Mouse (Mus musculus): ENCODE results near the gene Plpp3.

Plpp3 gene

DNA sequence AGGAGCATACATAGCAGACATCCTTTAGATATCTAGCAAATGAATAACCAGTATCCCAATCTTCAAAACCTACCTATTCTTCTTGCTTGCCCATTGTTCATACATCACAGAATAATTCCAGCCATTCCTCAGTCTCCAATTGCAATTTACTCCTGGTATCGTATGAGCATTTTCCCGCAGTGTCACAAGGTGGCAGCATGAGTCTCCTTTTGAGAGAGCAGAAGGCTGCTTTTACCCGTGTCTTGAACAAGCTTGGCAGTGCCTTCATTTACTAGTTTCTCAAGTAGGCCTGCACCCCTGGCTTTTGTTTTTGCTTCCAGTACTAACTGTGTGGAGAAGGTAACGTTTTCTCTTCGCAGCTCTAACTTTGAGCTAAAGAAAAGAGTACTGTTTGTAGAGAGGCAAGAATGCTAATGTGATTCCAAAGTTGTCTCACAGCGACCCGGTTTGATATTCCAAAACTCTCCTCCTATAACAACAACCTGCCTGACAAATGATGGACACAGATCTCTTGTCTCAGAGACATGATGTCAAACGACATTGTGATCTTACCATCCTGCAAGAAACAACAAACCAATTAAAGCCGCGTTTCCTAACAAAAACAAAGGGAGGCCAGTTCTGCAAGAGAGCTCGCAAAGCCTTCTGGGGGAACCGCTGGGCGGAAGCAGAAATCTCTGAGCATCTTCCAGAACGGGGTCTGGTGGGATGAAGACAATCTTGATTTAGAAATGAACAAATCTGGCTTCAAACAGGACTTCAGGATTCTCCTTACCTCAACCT, 5.0 kb upstream of the Plpp3 start:
- TF ChIP-seq POU5F1 (IDR thresholded peaks at IDR 0.05; ENCODE audit: borderline replicate concordance, low read length) (no peak), CTCF (conservative IDR thresholded peaks at IDR 0.05; ENCODE audit: low read length) (peak; percentile 86), NANOG (IDR thresholded peaks at IDR 0.05; ENCODE audit: borderline replicate concordance, low read length) (no peak)
- H3K27me3 ChIP-seq (ENCODE audit: insufficient read depth, low read length) = 0 out of 2 replicates have a peak, but pooled peaks cover 4% of the 10 kb centered on the region
- H3K4me3 ChIP-seq (replicated peaks; ENCODE audit: low read length) = no peak overlapping the region
- H3K36me3 ChIP-seq (ENCODE audit: insufficient read depth, low read length) = no peaks in the 10 kb centered on the region
- peaks cover 21% of the 10 kb centered on the region for H3K4me1 ChIP-seq (replicated peaks; ENCODE audit: low read depth, low read length)
- no peaks in the 10 kb centered on the region for H3K9me3 ChIP-seq (ENCODE audit: low read length)

GRCm38 (mm10) chr4:105153227-105153626, 3.9 kb upstream of the Plpp3 start:
- H3K4me1 ChIP-seq (replicated peaks; ENCODE audit: low read depth, low read length) = peaks cover 21% of the 10 kb centered on the region
- 0 out of 2 replicates have a peak, but pooled peaks cover 4% of the 10 kb centered on the region for H3K27me3 ChIP-seq (ENCODE audit: insufficient read depth, low read length)
- no peaks in the 10 kb centered on the region for H3K9me3 ChIP-seq (ENCODE audit: low read length)
- H3K4me3 ChIP-seq (replicated peaks; ENCODE audit: low read length) = no peak overlapping the region
- H3K36me3 ChIP-seq (ENCODE audit: insufficient read depth, low read length) = no peaks in the 10 kb centered on the region
- TF ChIP-seq CTCF (conservative IDR thresholded peaks at IDR 0.05; ENCODE audit: low read length) = no peak
- TF ChIP-seq NANOG (IDR thresholded peaks at IDR 0.05; ENCODE audit: borderline replicate concordance, low read length) = no peak
- TF ChIP-seq POU5F1 (IDR thresholded peaks at IDR 0.05; ENCODE audit: borderline replicate concordance, low read length) = no peak

DNA sequence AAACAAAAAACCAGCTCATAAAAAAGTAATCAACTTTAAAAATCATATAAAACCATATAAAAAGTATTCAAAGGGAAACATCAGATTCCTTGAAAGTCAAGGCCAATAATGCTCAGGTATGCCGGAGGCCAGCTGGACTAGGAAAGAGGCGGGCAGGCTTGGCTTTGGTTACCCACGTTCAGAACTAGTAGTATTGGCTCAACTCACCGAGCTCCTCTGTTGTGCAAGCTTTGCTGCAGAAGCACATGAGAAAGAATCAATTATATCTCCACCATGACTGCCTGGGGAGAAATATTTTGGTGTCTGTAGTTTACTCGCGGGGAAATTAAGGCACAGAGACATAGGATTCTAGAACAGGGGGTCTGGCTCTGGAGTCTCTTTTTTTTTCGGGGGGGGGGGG, 866 bp upstream of the Plpp3 start:
- H3K4me3 ChIP-seq (replicated peaks; ENCODE audit: low read length) = no peak overlapping the region
- 0 out of 2 replicates have a peak, but pooled peaks cover 9% of the 10 kb centered on the region for H3K27me3 ChIP-seq (ENCODE audit: insufficient read depth, low read length)
- peaks cover 43% of the 10 kb centered on the region for H3K4me1 ChIP-seq (replicated peaks; ENCODE audit: low read depth, low read length)
- TF ChIP-seq NANOG (IDR thresholded peaks at IDR 0.05; ENCODE audit: borderline replicate concordance, low read length) (no peak), POU5F1 (IDR thresholded peaks at IDR 0.05; ENCODE audit: borderline replicate concordance, low read length) (no peak), CTCF (conservative IDR thresholded peaks at IDR 0.05; ENCODE audit: low read length) (no peak)
- 0 out of 2 replicates have a peak, but pooled peaks cover 4% of the 10 kb centered on the region for H3K36me3 ChIP-seq (ENCODE audit: insufficient read depth, low read length)
- H3K9me3 ChIP-seq (ENCODE audit: low read length) = no peaks in the 10 kb centered on the region

DNA sequence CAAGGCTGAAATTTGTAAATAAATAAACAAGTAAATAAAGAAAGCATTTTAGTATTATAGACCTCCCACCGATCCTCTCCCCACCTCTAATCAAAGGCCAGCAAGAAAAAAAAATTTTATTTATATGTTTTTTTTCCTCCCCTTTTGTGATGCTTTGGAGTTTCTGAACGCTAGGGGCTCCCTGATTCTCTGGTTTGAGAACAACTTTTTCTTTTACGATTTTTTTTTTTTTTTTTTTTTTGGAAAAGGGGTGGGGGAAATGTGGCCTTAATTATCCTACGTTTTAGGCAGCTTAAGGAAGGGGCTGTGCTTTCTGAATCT, 232 bp upstream of the Plpp3 start:
- 0 out of 2 replicates have a peak, but pooled peaks cover 4% of the 10 kb centered on the region for H3K36me3 ChIP-seq (ENCODE audit: insufficient read depth, low read length)
- TF ChIP-seq NANOG (IDR thresholded peaks at IDR 0.05; ENCODE audit: borderline replicate concordance, low read length) = no peak
- peak; percentile 12; the same call in 1 of the 2 replicates for TF ChIP-seq CTCF (conservative IDR thresholded peaks at IDR 0.05; ENCODE audit: low read length)
- 0 out of 2 replicates have a peak, but pooled peaks cover 9% of the 10 kb centered on the region for H3K27me3 ChIP-seq (ENCODE audit: insufficient read depth, low read length)
- peaks cover 49% of the 10 kb centered on the region for H3K4me1 ChIP-seq (replicated peaks; ENCODE audit: low read depth, low read length)
- no peaks in the 10 kb centered on the region for H3K9me3 ChIP-seq (ENCODE audit: low read length)
- H3K4me3 ChIP-seq (replicated peaks; ENCODE audit: low read length) = peak overlapping the region; percentile 89

DNA sequence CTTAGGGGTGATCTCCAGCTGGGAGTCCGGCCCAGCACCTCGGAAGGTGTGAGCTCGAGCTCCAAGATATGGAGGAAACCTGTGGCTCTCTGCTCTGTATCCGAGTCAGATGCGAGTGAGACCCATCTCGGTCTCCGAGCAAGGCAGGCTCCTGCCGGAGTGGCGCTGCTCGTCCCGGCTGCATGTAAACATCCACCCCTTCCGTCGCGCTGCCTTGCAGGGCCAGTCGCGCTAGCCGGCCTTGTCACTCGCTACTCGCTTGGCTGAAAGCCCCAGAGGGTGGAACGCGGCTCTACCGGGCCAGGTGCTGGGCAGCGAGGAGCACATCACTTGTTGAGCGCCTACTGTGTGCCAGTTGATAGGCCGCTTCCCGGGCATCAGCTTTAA, 1.0 kb downstream of the Plpp3 start:
- TF ChIP-seq POU5F1 (IDR thresholded peaks at IDR 0.05; ENCODE audit: borderline replicate concordance, low read length) = no peak
- TF ChIP-seq NANOG (IDR thresholded peaks at IDR 0.05; ENCODE audit: borderline replicate concordance, low read length) = no peak
- TF ChIP-seq CTCF (conservative IDR thresholded peaks at IDR 0.05; ENCODE audit: low read length) = no peak

GRCm38 (mm10) chr4:105158651-105159530, 1.7 kb downstream of the Plpp3 start:
- peak overlapping the region; percentile 89 for H3K4me3 ChIP-seq (replicated peaks; ENCODE audit: low read length)
- 0 out of 2 replicates have a peak, but pooled peaks cover 9% of the 10 kb centered on the region for H3K27me3 ChIP-seq (ENCODE audit: insufficient read depth, low read length)
- H3K4me1 ChIP-seq (replicated peaks; ENCODE audit: low read depth, low read length) = peaks cover 60% of the 10 kb centered on the region
- H3K36me3 ChIP-seq (ENCODE audit: insufficient read depth, low read length) = 0 out of 2 replicates have a peak, but pooled peaks cover 4% of the 10 kb centered on the region
- TF ChIP-seq CTCF (conservative IDR thresholded peaks at IDR 0.05; ENCODE audit: low read length) (no peak), NANOG (IDR thresholded peaks at IDR 0.05; ENCODE audit: borderline replicate concordance, low read length) (no peak; the same call in 1 of the 2 replicates), POU5F1 (IDR thresholded peaks at IDR 0.05; ENCODE audit: borderline replicate concordance, low read length) (peak; percentile 49; the same call in 1 of the 2 replicates)
- H3K9me3 ChIP-seq (ENCODE audit: low read length) = no peaks in the 10 kb centered on the region

More for the DNA sequence above, 1.0 kb downstream of the Plpp3 start:
- Histone ChIP-seq H3K4me3 (replicated peaks; ENCODE audit: low read length) (peak overlapping the region; percentile 89), H3K4me1 (replicated peaks; ENCODE audit: low read depth, low read length) (peaks cover 53% of the 10 kb centered on the region), H3K27me3 (ENCODE audit: insufficient read depth, low read length) (0 out of 2 replicates have a peak, but pooled peaks cover 9% of the 10 kb centered on the region), H3K36me3 (ENCODE audit: insufficient read depth, low read length) (0 out of 2 replicates have a peak, but pooled peaks cover 4% of the 10 kb centered on the region), H3K9me3 (ENCODE audit: low read length) (no peaks in the 10 kb centered on the region)

DNA sequence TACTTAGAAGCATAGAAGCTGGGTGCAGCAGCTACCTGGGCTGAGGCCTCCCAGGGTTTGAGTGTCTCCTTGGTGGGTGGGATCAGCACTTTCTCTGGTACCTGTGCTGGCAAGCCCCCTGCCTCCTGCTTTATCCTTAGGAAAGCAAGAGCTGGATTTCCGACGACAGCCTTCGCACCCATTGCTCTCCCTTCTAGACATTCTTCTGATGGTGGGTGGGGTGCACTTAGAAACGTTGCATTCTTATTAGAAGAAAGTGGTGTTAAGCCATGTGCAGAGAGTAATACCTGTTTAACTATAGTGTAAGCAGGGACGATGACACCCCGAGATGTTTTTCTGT, 2.4 kb downstream of the Plpp3 start:
- Histone ChIP-seq H3K9me3 (ENCODE audit: low read length) (no peaks in the 10 kb centered on the region), H3K4me3 (replicated peaks; ENCODE audit: low read length) (peak overlapping the region; percentile 6; the same call in 1 of the 2 replicates), H3K4me1 (replicated peaks; ENCODE audit: low read depth, low read length) (peaks cover 63% of the 10 kb centered on the region), H3K27me3 (ENCODE audit: insufficient read depth, low read length) (0 out of 2 replicates have a peak, but pooled peaks cover 9% of the 10 kb centered on the region), H3K36me3 (ENCODE audit: insufficient read depth, low read length) (0 out of 2 replicates have a peak, but pooled peaks cover 4% of the 10 kb centered on the region)
- no peak for TF ChIP-seq NANOG (IDR thresholded peaks at IDR 0.05; ENCODE audit: borderline replicate concordance, low read length)
- no peak for TF ChIP-seq POU5F1 (IDR thresholded peaks at IDR 0.05; ENCODE audit: borderline replicate concordance, low read length)
- no peak for TF ChIP-seq CTCF (conservative IDR thresholded peaks at IDR 0.05; ENCODE audit: low read length)

DNA sequence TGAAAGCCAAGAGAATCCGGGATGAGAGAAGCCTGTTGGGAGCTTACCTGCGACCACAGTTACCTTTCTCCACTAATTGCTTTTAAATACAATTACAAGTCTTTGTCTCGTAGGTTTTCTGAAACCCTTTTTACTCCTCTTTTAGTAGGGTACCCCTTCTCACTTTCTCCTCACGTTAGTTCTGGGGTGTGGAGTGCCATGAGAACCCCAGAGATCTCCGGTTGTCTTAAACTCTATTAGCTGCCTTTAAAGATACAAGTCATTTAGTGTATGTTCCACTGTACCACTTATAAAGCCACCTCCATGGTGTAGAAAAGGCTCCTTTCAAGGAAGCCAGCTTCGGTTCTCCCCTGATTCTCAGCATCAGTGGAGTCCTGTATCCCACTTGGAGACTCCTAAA, 3.3 kb downstream of the Plpp3 start:
- Histone ChIP-seq H3K9me3 (ENCODE audit: low read length) (no peaks in the 10 kb centered on the region), H3K36me3 (ENCODE audit: insufficient read depth, low read length) (0 out of 2 replicates have a peak, but pooled peaks cover 4% of the 10 kb centered on the region), H3K4me3 (replicated peaks; ENCODE audit: low read length) (no peak overlapping the region), H3K4me1 (replicated peaks; ENCODE audit: low read depth, low read length) (peaks cover 66% of the 10 kb centered on the region), H3K27me3 (ENCODE audit: insufficient read depth, low read length) (0 out of 2 replicates have a peak, but pooled peaks cover 7% of the 10 kb centered on the region)
- TF ChIP-seq POU5F1 (IDR thresholded peaks at IDR 0.05; ENCODE audit: borderline replicate concordance, low read length) (no peak), NANOG (IDR thresholded peaks at IDR 0.05; ENCODE audit: borderline replicate concordance, low read length) (no peak), CTCF (conservative IDR thresholded peaks at IDR 0.05; ENCODE audit: low read length) (no peak)
